Mouse (Mus musculus): Measurements from ENCODE around the gene 1520401A03Rik.
"Not testable (repeated sequence)": the region's sequence is repeated elsewhere in the genome, so short reads cannot be mapped to it uniquely, and the experiment has no call there.

Gene 1520401A03Rik

GRCm38 (mm10) chr17:23722376-23723125 is at the start of gene 1520401A03Rik:
Gene 1520401A03Rik (minus strand): TSS chr17:23722783.
- no peak for DNase-seq (ENCODE audit: low read depth, low spot score)

GRCm38 (mm10) chr17:23772219-23772556 is 49.6 kb upstream of the 1520401A03Rik start:
- not testable (repeated sequence) for DNase-seq (ENCODE audit: low read depth, low spot score)

GRCm38 (mm10) chr17:23771284-23772218 is 49.0 kb upstream of the 1520401A03Rik start, which contains the start of gene Flywch1:
Gene Flywch1 (minus strand): TSS chr17:23771602.
- peak; percentile 98 for DNase-seq (ENCODE audit: low read depth, low spot score)

- no peak for DNase-seq (ENCODE audit: low read depth, low spot score)
Measured at GRCm38 (mm10) chr17:23770896-23771283, 48.3 kb upstream of the 1520401A03Rik start.

GRCm38 (mm10) chr17:23770493-23770892 is 47.9 kb upstream of the 1520401A03Rik start:
- DNase-seq (ENCODE audit: low read depth, low spot score) = no peak

- DNase-seq (ENCODE audit: low read depth, low spot score) = no peak
Measured at GRCm38 (mm10) chr17:23762976-23763375, 40.4 kb upstream of the 1520401A03Rik start.

- DNase-seq (ENCODE audit: low read depth, low spot score) = no peak
Measured at GRCm38 (mm10) chr17:23761155-23761554, 38.6 kb upstream of the 1520401A03Rik start.

GRCm38 (mm10) chr17:23760231-23760630 is 37.6 kb upstream of the 1520401A03Rik start:
- DNase-seq (ENCODE audit: low read depth, low spot score) = no peak

- no peak for DNase-seq (ENCODE audit: low read depth, low spot score)
Measured at GRCm38 (mm10) chr17:23758801-23759200, 36.2 kb upstream of the 1520401A03Rik start.

GRCm38 (mm10) chr17:23757581-23757980 is 35.0 kb upstream of the 1520401A03Rik start:
- DNase-seq (ENCODE audit: low read depth, low spot score) = no peak

- no peak for DNase-seq (ENCODE audit: low read depth, low spot score)
Measured at GRCm38 (mm10) chr17:23755689-23756088, 33.1 kb upstream of the 1520401A03Rik start.

- DNase-seq (ENCODE audit: low read depth, low spot score) = no peak
Measured at GRCm38 (mm10) chr17:23749400-23750191, 27.0 kb upstream of the 1520401A03Rik start.

GRCm38 (mm10) chr17:23748631-23749391 is 26.2 kb upstream of the 1520401A03Rik start:
- no peak for DNase-seq (ENCODE audit: low read depth, low spot score)

GRCm38 (mm10) chr17:23748026-23748425 is 25.4 kb upstream of the 1520401A03Rik start:
- DNase-seq (ENCODE audit: low read depth, low spot score) = no peak

- DNase-seq (ENCODE audit: low read depth, low spot score) = no peak
Measured at GRCm38 (mm10) chr17:23747471-23747870, 24.9 kb upstream of the 1520401A03Rik start.

- DNase-seq (ENCODE audit: low read depth, low spot score) = no peak
Measured at GRCm38 (mm10) chr17:23746767-23747166, 24.2 kb upstream of the 1520401A03Rik start.

- DNase-seq (ENCODE audit: low read depth, low spot score) = no peak
Measured at GRCm38 (mm10) chr17:23746311-23746710, 23.7 kb upstream of the 1520401A03Rik start.

- no peak for DNase-seq (ENCODE audit: low read depth, low spot score)
Measured at GRCm38 (mm10) chr17:23745301-23746251, 23.0 kb upstream of the 1520401A03Rik start, which contains the start of gene Kremen2. Gene Kremen2 (minus strand): TSS chr17:23745833.

GRCm38 (mm10) chr17:23744651-23745050 is 22.1 kb upstream of the 1520401A03Rik start:
- no peak for DNase-seq (ENCODE audit: low read depth, low spot score)

GRCm38 (mm10) chr17:23744076-23744475 is 21.5 kb upstream of the 1520401A03Rik start:
- DNase-seq (ENCODE audit: low read depth, low spot score) = no peak
